Mouse (Mus musculus): Measurements from ENCODE around the gene Slc43a2. TPM values are rescaled to one million over a fixed set of nuclear protein-coding genes. Genes with fewer than 3 reads are reported as not detected.

The Slc43a2 gene
- polyA plus RNA-seq, 1 experiment from 2014 or later = 20.2 TPM

DNA sequence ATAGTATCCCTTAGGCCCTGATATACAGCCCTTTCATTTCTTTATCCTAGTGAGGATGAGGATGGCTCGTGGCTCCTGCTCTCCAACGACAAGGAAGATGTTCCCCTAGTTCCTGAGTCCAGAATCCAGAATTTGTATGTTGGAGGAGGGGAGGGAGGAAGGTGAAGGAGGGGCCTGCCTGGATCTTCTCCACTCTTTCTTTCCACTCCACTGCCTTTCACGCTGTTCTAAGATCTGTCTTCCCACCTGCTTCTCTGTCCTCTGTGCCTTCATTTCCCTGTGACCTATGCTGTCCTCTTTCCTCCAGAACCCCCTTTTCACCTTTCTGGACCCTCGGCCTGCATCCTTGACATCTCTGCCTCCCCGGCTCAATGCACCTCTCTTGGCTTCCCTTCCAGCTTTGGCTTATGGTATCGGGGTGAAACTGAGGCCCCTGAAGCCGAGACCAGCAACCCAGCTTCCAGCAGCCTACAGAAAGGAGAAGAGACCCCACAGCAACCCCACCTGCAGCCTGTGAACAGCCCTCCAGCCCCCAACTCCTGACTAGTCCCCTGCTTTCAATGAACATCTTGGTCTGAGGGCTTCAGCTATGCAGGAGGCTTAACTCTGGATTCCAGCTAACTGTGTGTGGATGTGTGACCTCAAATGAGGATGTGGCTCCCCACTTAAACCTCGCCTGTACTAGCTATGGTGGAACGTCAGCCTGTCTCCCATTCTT, 19.0 kb upstream of the Slc43a2 start:
- Histone ChIP-seq H3K4me2 (no peak overlapping the region), H3K27me3 (replicated peaks) (no peaks in the 10 kb centered on the region), H3K27ac (no peak overlapping the region), H3K9ac (no peak overlapping the region), H3K36me3 (replicated peaks) (peaks cover 22% of the 10 kb centered on the region), H3K9me3 (no peaks in the 10 kb centered on the region), H3K4me1 (peaks cover 13% of the 10 kb centered on the region), H3K4me3 (no peak overlapping the region)
- 80% methylated on average over 9 of the region's 9 CpGs for WGBS
- no peak for ATAC-seq (replicated peaks)

GRCm38 (mm10) chr11:75513336-75513735, 18.2 kb upstream of the Slc43a2 start, which contains the start of gene Scarf1:
Scarf1 (plus strand) TSS chr11:75513540.
- 46% methylated on average over 8 of the region's 8 CpGs for WGBS
- H3K27ac ChIP-seq = no peak within 1 kb of the TSS
- no peaks in the 10 kb centered on the region for H3K27me3 ChIP-seq (replicated peaks)
- no peak for ATAC-seq (replicated peaks)
- peaks cover 13% of the 10 kb centered on the region for H3K4me1 ChIP-seq
- no peak within 1 kb of the TSS for H3K4me3 ChIP-seq
- H3K9ac ChIP-seq = no peak within 1 kb of the TSS
- peaks cover 15% of the 10 kb centered on the region for H3K36me3 ChIP-seq (replicated peaks)
- H3K9me3 ChIP-seq = no peaks in the 10 kb centered on the region
- no peak within 1 kb of the TSS for H3K4me2 ChIP-seq

DNA sequence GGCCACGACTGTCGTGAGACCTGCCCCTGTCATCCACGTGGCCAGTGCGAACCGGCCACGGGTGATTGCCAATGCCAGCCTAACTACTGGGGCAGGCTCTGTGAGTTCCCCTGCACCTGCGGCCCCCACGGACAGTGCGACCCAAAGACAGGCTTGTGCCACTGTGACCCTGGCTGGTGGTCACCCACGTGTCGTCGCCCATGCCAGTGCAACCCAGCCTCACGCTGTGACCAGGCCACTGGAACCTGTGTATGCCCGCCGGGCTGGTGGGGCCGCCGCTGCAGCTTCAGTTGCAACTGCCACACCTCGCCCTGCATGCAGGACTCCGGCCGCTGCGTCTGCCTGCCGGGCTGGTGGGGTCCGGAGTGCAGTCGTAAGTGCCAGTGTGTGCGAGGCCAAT, 16.3 kb upstream of the Slc43a2 start:
- Histone ChIP-seq H3K27ac (no peak overlapping the region), H3K4me2 (no peak overlapping the region), H3K9me3 (no peaks in the 10 kb centered on the region), H3K4me1 (peaks cover 4% of the 10 kb centered on the region), H3K4me3 (no peak overlapping the region), H3K9ac (no peak overlapping the region), H3K36me3 (replicated peaks) (no peaks in the 10 kb centered on the region), H3K27me3 (replicated peaks) (no peaks in the 10 kb centered on the region)
- WGBS = 92% methylated on average over 25 of the region's 25 CpGs
- ATAC-seq (replicated peaks) = no peak

- ATAC-seq (replicated peaks) = no peak
- no peaks in the 10 kb centered on the region for H3K9me3 ChIP-seq
- H3K4me1 ChIP-seq = no peaks in the 10 kb centered on the region
- no peak overlapping the region for H3K4me2 ChIP-seq
- no peaks in the 10 kb centered on the region for H3K36me3 ChIP-seq (replicated peaks)
- H3K27me3 ChIP-seq (replicated peaks) = no peaks in the 10 kb centered on the region
- no peak overlapping the region for H3K9ac ChIP-seq
- 79% methylated on average over 15 of the region's 15 CpGs for WGBS
- no peak overlapping the region for H3K27ac ChIP-seq
- H3K4me3 ChIP-seq = no peak overlapping the region
Measured at GRCm38 (mm10) chr11:75519834-75520633, 11.5 kb upstream of the Slc43a2 start.

GRCm38 (mm10) chr11:75521609-75522008, 9.9 kb upstream of the Slc43a2 start:
- no peak overlapping the region for H3K27ac ChIP-seq
- WGBS = 82% methylated on average over 4 of the region's 4 CpGs
- no peaks in the 10 kb centered on the region for H3K4me1 ChIP-seq
- H3K36me3 ChIP-seq (replicated peaks) = no peaks in the 10 kb centered on the region
- H3K27me3 ChIP-seq (replicated peaks) = no peaks in the 10 kb centered on the region
- H3K9me3 ChIP-seq = no peaks in the 10 kb centered on the region
- no peak for ATAC-seq (replicated peaks)
- H3K4me2 ChIP-seq = no peak overlapping the region
- H3K4me3 ChIP-seq = no peak overlapping the region
- H3K9ac ChIP-seq = no peak overlapping the region

DNA sequence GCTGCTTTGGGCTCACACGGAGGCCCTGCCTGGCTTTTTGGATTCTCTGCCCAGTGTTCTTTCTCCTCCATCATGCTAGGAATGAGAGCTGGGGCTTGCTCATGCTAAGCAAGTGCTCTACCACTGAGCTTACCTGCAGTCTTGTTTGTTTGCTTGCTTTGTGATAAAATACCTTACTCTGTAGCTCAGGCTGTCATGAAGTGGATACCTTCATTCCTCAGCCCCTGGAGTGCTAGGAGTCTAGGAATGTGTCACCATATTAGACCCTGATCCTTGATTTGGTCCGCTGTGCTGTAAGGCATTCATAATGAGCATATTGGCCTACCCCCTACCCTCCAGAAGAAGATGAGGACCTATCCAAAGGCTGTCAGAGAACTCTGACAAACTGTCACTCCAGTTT, 8.7 kb upstream of the Slc43a2 start:
- no peaks in the 10 kb centered on the region for H3K9me3 ChIP-seq
- H3K4me2 ChIP-seq = no peak overlapping the region
- H3K9ac ChIP-seq = no peak overlapping the region
- H3K27ac ChIP-seq = no peak overlapping the region
- no peak overlapping the region for H3K4me3 ChIP-seq
- H3K27me3 ChIP-seq (replicated peaks) = no peaks in the 10 kb centered on the region
- no peaks in the 10 kb centered on the region for H3K4me1 ChIP-seq
- WGBS = 92% methylated on average over 2 of the region's 2 CpGs
- no peak for ATAC-seq (replicated peaks)
- H3K36me3 ChIP-seq (replicated peaks) = no peaks in the 10 kb centered on the region

DNA sequence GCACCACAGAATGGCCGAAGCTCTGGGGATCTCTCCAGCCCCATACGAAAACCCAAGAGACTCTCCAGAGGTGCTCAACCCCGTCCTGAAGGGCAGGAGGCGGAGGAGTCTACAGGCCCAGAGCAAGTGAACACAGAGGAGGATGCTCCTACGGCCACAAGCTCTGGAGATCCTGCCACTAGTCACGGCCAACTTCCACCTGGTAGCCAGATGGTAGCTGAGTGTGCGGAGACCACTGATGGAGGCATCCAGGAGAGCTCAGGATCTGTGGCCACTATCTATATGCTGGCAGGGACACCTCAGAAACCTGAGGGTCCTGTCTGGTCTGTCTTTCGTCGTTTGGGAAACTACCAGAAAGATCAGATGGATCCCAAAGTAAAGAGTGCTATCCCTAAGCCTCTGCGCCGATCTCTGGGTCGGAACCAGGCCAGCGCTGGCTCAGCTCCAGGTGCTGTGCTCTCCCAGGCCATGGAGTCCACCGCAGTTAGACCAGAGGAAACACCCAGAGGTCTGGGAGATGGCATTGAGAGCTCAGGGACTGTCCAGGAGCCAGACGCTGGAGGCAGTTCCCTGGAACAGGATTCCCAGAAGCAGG, 5.9 kb upstream of the Slc43a2 start:
- no peak overlapping the region for H3K27ac ChIP-seq
- H3K9ac ChIP-seq = no peak overlapping the region
- no peaks in the 10 kb centered on the region for H3K27me3 ChIP-seq (replicated peaks)
- H3K36me3 ChIP-seq (replicated peaks) = no peaks in the 10 kb centered on the region
- no peak for ATAC-seq (replicated peaks)
- H3K9me3 ChIP-seq = no peaks in the 10 kb centered on the region
- H3K4me1 ChIP-seq = no peaks in the 10 kb centered on the region
- 87% methylated on average over 15 of the region's 15 CpGs for WGBS
- H3K4me3 ChIP-seq = no peak overlapping the region
- H3K4me2 ChIP-seq = no peak overlapping the region

DNA sequence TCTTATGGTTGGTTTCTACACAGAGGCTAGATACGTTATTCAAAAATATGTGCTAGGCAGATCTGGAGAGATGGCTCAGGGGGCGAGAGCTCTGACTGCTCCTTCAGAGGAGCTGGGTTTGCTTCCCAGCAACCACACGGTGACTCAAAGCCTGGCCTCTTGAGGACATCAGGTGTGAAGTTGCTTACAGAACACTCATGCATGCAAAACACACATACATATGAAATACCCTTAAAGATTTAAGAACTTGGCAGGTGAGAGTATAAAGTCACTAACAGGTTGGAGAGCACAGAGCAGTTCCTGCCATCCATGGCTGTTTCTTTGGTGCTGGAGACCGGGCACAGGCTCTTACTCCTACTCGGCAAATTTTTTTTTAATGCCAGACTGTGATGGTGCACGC, 4.6 kb upstream of the Slc43a2 start:
- H3K4me2 ChIP-seq = no peak overlapping the region
- no peak overlapping the region for H3K4me3 ChIP-seq
- WGBS = 85% methylated on average over 6 of the region's 6 CpGs
- H3K27me3 ChIP-seq (replicated peaks) = no peaks in the 10 kb centered on the region
- no peaks in the 10 kb centered on the region for H3K4me1 ChIP-seq
- H3K36me3 ChIP-seq (replicated peaks) = no peaks in the 10 kb centered on the region
- H3K9ac ChIP-seq = no peak overlapping the region
- H3K9me3 ChIP-seq = no peaks in the 10 kb centered on the region
- H3K27ac ChIP-seq = no peak overlapping the region
- no peak for ATAC-seq (replicated peaks)

DNA sequence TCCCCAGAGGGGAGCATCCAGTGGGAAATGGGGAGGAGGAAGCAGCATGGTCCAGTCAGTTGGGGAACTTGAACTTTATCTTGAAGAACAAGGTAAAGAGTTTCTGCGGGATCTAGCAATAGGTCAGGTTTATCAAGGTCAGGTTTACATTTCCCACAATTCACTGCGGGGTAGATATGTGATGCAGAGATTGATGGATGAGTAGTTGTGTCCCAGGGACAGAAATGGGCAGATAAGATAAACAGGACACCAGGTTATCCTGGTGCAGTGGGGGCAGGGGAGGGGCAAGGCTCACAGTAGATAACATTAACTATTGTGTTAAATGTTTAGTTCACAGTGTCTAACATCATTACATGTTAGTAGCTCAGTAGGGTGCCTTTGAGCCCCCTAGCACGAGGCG, 1.7 kb upstream of the Slc43a2 start:
- H3K4me3 ChIP-seq = no peak overlapping the region

GRCm38 (mm10) chr11:75530325-75530724, 1.2 kb upstream of the Slc43a2 start:
- H3K4me2 ChIP-seq = peak overlapping the region; percentile 90
- 0% methylated on average over 10 of the region's 10 CpGs for WGBS
- no peaks in the 10 kb centered on the region for H3K36me3 ChIP-seq (replicated peaks)
- H3K9ac ChIP-seq = peak overlapping the region; percentile 88
- H3K9me3 ChIP-seq = no peaks in the 10 kb centered on the region
- peaks cover 25% of the 10 kb centered on the region for H3K4me1 ChIP-seq
- ATAC-seq (replicated peaks) = no peak; the same call in 1 of the 2 replicates
- H3K27me3 ChIP-seq (replicated peaks) = no peaks in the 10 kb centered on the region
- peak overlapping the region; percentile 80 for H3K4me3 ChIP-seq
- H3K27ac ChIP-seq = peak overlapping the region; percentile 98

More for the DNA sequence above, 1.7 kb upstream of the Slc43a2 start:
- H3K27ac ChIP-seq = 0 out of 2 replicates have a peak overlapping the region, but pooled peaks have one; percentile 98
- no peaks in the 10 kb centered on the region for H3K27me3 ChIP-seq (replicated peaks)
- no peak overlapping the region for H3K4me2 ChIP-seq
- ATAC-seq (replicated peaks) = no peak
- 49% methylated on average over 4 of the region's 4 CpGs for WGBS
- H3K4me1 ChIP-seq = peaks cover 20% of the 10 kb centered on the region
- no peak overlapping the region for H3K9ac ChIP-seq
- H3K36me3 ChIP-seq (replicated peaks) = no peaks in the 10 kb centered on the region
- no peaks in the 10 kb centered on the region for H3K9me3 ChIP-seq

DNA sequence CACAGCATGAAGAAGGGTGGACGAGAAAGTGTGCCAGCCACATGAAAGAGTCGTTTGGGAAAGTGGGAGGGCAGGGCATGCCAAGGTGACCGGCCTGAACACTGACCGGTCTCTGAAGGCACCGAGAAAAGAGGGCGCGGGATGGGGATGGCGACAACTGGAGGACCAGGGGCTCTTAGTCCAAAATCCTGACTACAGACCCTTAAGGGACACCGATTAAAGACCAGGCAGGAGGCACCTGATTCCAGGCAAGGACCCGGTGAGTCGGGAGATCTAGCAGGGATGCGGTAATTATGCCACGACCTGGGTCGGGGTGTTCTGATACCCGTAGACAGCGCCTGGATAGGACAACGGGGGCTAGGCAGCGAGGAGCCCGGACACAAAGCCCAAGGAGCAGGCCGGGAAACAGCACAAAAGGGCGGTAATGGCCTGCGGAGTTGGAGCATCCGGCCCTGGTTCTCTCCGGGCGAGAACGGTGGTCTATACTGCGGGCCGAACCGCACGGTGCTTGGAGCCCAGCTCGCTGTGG, 585 bp upstream of the Slc43a2 start:
- ATAC-seq (replicated peaks) = peak; percentile 53
- peaks cover 30% of the 10 kb centered on the region for H3K4me1 ChIP-seq
- peak overlapping the region; percentile 90 for H3K4me2 ChIP-seq
- H3K27ac ChIP-seq = peak overlapping the region; percentile 98
- H3K4me3 ChIP-seq = peak overlapping the region; percentile 80
- no peaks in the 10 kb centered on the region for H3K27me3 ChIP-seq (replicated peaks)
- under 1% methylated on average over 31 of the region's 31 CpGs for WGBS
- H3K9ac ChIP-seq = peak overlapping the region; percentile 88
- H3K9me3 ChIP-seq = no peaks in the 10 kb centered on the region
- H3K36me3 ChIP-seq (replicated peaks) = no peaks in the 10 kb centered on the region

Measured in midbrain, embryonic 15.5 days (tissue).